Mouse (Mus musculus) small intestine, adult 2 months (tissue): ENCODE measurements around the gene Isl2. TPM values are rescaled to one million over a fixed set of nuclear protein-coding genes. Genes with fewer than 3 reads are reported as not detected.
A peak's percentile ranks its signal among the peaks of the same experiment; 100 is the strongest.

Experiments
- H3K27ac ChIP-seq: fragments of 200-500 bp; 2 replicates; pipeline ENCODE4 v1.5.1; 2012; ENCODE audit warnings: low read depth, low read length, control low read depth, inconsistent platforms; ENCODE audit not compliant: insufficient read depth
- H3K27me3 ChIP-seq: fragments of 200-500 bp; 2 replicates; pipeline ENCODE4 v1.6.1; 2012; ENCODE audit warnings: mild to moderate bottlenecking, moderate library complexity, low read length, inconsistent platforms; ENCODE audit not compliant: control insufficient read depth, insufficient read depth
- H3K36me3 ChIP-seq: fragments of 200-500 bp; 2 replicates; pipeline ENCODE4 v1.6.1; 2012; ENCODE audit warnings: mild to moderate bottlenecking, low read length, control low read depth, inconsistent platforms; ENCODE audit not compliant: control insufficient read depth, insufficient read depth
- H3K4me1 ChIP-seq: fragments of 200-500 bp; 2 replicates; pipeline ENCODE4 v1.6.1; 2012; ENCODE audit warnings: low read length, inconsistent platforms, mixed read lengths; ENCODE audit not compliant: control insufficient read depth, insufficient read depth, insufficient read length
- H3K4me3 ChIP-seq: fragments of 200-500 bp; 2 replicates; pipeline ENCODE4 v1.5.1; 2012; ENCODE audit warnings: low read depth, mild to moderate bottlenecking, control low read depth, inconsistent platforms, low read length, moderate library complexity
- CTCF ChIP-seq: fragments of 200-500 bp; IDR thresholded peaks from 2 replicates; pipeline ENCODE4 v1.5.1; 2012; ENCODE audit warnings: low read depth, mild to moderate bottlenecking, control low read depth, inconsistent platforms, low read length, moderate library complexity, mixed read lengths; ENCODE audit not compliant: insufficient replicate concordance, insufficient read length; ENCODE audit errors: extremely low read depth
- POLR2A ChIP-seq: fragments of 200-500 bp; IDR thresholded peaks from 2 replicates; pipeline ENCODE4 v1.6.1; 2012; ENCODE audit warnings: low read depth, mild to moderate bottlenecking, control low read depth, inconsistent platforms, low read length, moderate library complexity
- WGBS: fragments of 180-500 bp; shearing (Covaris S2); methylation state at CpG from one replicate; pipeline ENCODE4 v1.1.7; 2018; 5-methylcytosine and 5-hydroxymethylcytosine counted together
- polyA plus RNA-seq: library from polyadenylated mRNA; depleted of rRNA; stranded (reverse); fragments of >200 nt; gene quantifications from 2 replicates; pipeline ENCODE4 v1.2.3, GENCODE M21; 2012

Gene Isl2
- polyA plus RNA-seq, 1 experiment, result 2.2 TPM

- TF ChIP-seq CTCF, result peak; percentile 54; the same call in 1 of the 2 replicates
- TF ChIP-seq POLR2A, result no peak
- Histone ChIP-seq H3K4me3 (no peak overlapping the region), H3K27me3 (no peaks in the 10 kb centered on the region), H3K27ac (no peak overlapping the region), H3K4me1 (no peaks in the 10 kb centered on the region), H3K36me3 (no peaks in the 10 kb centered on the region)
- WGBS, result 70% methylated on average over 4 of the region's 4 CpGs
Measured at GRCm38 (mm10) chr9:55525716-55526115, 12.8 kb upstream of the Isl2 start.

- peaks cover 5% of the 10 kb centered on the region for H3K4me1 ChIP-seq
- peak; percentile 79; the same call in 1 of the 2 replicates for TF ChIP-seq CTCF
- no peak for TF ChIP-seq POLR2A
- WGBS, result 17% methylated on average over 3 of the region's 3 CpGs
- no peaks in the 10 kb centered on the region for H3K36me3 ChIP-seq
- H3K27ac ChIP-seq, result no peak overlapping the region
- H3K4me3 ChIP-seq, result no peak overlapping the region
- H3K27me3 ChIP-seq, result peaks cover 29% of the 10 kb centered on the region
Measured at GRCm38 (mm10) chr9:55535907-55536306, 2.6 kb upstream of the Isl2 start.

DNA sequence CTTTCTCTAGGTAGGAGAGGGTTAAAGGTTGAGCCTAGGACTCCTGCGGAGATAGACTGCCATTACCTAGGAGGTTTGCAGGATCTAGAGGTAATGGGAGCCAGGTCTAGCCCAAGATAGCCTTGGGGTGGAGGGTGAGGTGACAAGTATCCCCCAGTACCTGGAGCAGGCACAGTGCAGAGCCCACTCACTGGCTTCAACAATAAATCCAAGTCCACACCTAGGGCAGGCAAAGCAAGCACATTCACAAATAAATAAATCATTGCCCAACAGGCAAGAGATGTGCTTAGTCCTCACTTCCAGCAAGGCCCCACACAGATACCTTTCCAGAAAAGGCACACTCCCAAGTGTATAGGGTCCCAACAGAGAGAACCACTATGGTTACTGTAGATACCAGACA is 534 bp downstream of the Isl2 start:
- Histone ChIP-seq H3K4me1 (peaks cover 17% of the 10 kb centered on the region), H3K27ac (no peak overlapping the region), H3K4me3 (no peak overlapping the region), H3K36me3 (no peaks in the 10 kb centered on the region), H3K27me3 (peaks cover 58% of the 10 kb centered on the region)
- TF ChIP-seq CTCF (no peak), POLR2A (no peak)
- 22% methylated on average over 1 of the region's 1 CpGs for WGBS

GRCm38 (mm10) chr9:55539661-55540390 is 1.4 kb downstream of the Isl2 start:
- Histone ChIP-seq H3K4me3 (no peak overlapping the region), H3K27ac (no peak overlapping the region), H3K4me1 (peaks cover 22% of the 10 kb centered on the region), H3K27me3 (peaks cover 67% of the 10 kb centered on the region), H3K36me3 (no peaks in the 10 kb centered on the region)
- WGBS, result 5% methylated on average over 31 of the region's 31 CpGs
- TF ChIP-seq CTCF (no peak), POLR2A (no peak)

GRCm38 (mm10) chr9:55540391-55540770 is 1.9 kb downstream of the Isl2 start:
- H3K4me3 ChIP-seq, result peak overlapping the region; percentile 66; the same call in 1 of the 2 replicates
- no peak overlapping the region for H3K27ac ChIP-seq
- H3K27me3 ChIP-seq, result peaks cover 72% of the 10 kb centered on the region

DNA sequence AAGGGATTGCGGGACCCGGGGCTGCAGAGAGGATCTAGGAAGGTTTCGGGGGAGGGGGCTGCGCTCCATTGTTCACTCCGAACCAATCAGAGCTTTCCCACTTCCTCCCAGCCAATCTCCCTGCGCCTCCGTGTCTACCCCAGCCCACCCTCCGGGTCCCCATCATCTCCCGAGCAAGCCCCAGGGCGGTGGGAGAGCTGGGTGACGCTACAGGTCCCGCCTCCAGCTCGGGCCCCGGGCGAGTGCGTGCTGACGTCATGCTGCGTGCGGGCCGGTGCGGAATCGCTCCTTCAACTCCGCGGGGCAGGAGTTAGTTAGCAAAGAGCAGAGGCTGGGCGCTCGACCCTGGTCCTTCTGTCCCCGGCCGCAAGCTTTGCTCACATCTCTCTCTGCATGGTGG is 2.4 kb downstream of the Isl2 start:
- H3K27me3 ChIP-seq, result peaks cover 77% of the 10 kb centered on the region
- WGBS, result under 1% methylated on average over 28 of the region's 28 CpGs
- H3K4me3 ChIP-seq, result peak overlapping the region; percentile 66
- no peak overlapping the region for H3K27ac ChIP-seq
- no peaks in the 10 kb centered on the region for H3K36me3 ChIP-seq
- H3K4me1 ChIP-seq, result peaks cover 31% of the 10 kb centered on the region
- TF ChIP-seq POLR2A (no peak), CTCF (no peak)

More at GRCm38 (mm10) chr9:55540391-55540770, 1.9 kb downstream of the Isl2 start:
- 3% methylated on average over 12 of the region's 12 CpGs for WGBS
- H3K36me3 ChIP-seq, result no peaks in the 10 kb centered on the region
- TF ChIP-seq POLR2A (no peak), CTCF (no peak)
- peaks cover 27% of the 10 kb centered on the region for H3K4me1 ChIP-seq

DNA sequence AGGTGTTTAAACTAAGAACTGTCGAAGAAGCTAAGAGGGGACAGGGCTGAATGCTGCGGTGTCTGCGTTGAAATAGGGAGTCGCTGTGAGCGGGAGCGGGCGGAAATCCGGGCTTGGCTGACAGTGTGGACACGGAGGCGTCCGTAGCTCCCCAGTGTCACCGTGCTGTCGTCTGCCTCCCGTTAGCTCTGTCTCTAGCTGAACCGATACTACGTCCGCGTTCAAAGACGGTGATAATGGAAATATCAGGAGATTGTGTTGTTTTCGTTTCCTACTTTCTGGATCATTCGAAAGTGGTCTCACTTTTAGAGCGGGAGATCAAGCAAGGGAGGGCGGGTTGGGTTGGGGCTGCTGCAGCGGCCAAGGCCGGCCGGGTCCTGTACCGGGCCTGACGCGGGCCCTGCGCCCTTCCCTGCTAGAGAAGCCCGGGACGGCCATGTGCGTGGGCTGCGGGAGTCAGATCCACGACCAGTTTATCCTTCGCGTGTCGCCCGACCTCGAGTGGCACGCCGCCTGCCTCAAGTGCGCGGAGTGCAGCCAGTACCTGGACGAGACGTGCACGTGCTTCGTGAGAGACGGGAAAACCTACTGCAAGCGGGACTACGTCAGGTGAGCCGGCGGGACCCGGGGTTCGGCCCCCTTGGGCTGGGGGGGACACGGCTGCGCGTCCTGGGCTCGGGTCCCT is 3.4 kb downstream of the Isl2 start:
- Histone ChIP-seq H3K4me3 (peak overlapping the region; percentile 47), H3K4me1 (peaks cover 36% of the 10 kb centered on the region), H3K27me3 (peaks cover 84% of the 10 kb centered on the region), H3K36me3 (no peaks in the 10 kb centered on the region), H3K27ac (no peak overlapping the region)
- TF ChIP-seq POLR2A (no peak), CTCF (no peak)
- 2% methylated on average over 59 of the region's 59 CpGs for WGBS
